Mouse (Mus musculus): ENCODE measurements at regions not wholly inside any gene's neighbourhood (a gene's known extent, or its start where the extent isn't known, plus 50 kb on each side); places are given as distances from the start of the nearest gene placed in this dataset.

- TF ChIP-seq POLR2A (IDR thresholded peaks at IDR 0.05; ENCODE audit: insufficient read depth, low read depth, low read length) (no peak), CTCF (IDR thresholded peaks at IDR 0.05; ENCODE audit: insufficient read depth, low read depth, low read length) (no peak)
Measured at GRCm38 (mm10) chr11:45592335-45592734, 259.5 kb upstream of the Clint1 start.
